Mouse (Mus musculus) WW6 (cell line): Measurements from ENCODE around the gene Ttc28.

ENCODE experiments used
- DNase-seq: peaks from one replicate; pipeline ENCODE4 v3.0.0-alpha.2; 2013; ENCODE audit warnings: low read depth, low spot score

The Ttc28 gene

DNA sequence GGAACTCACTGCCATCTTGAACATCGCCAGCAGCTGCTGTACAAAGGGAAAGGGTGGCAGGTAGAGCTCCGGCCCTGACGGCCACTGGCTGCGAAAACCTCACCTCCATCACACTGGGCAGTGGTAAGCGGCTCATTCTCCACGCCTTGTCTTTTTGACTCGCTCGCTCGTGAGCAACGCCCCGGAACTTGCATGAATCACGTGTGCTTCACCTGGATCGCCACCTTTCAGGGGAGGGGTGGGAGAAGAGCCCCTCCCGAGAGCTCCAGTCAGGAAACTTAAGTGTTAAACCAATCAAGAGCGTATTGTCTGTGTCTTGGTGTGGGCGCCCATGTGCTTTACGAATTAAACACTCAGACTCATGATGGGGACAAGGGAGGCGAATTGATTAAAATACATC lies 252.0 kb downstream of the Ttc28 start:
- no peak for DNase-seq

DNA sequence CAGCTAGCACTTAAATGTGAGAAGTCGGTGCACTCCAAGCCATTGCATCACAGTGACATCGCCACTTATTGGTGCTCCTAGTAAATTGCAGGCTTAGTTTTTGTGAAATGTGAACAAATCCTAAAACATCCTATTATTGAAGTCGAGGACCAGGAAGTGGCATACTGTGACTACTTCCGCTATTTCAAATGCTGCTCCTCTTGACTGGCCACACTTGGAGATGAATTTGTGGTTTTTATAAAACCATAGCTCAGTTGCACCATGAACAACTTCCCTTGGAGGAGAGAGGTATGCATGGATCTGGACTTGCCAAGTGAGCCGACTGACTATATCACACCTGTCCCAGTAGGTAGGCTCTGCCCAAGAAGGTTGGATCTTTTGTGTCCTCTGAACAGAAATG lies 253.5 kb downstream of the Ttc28 start:
- DNase-seq: no peak

DNA sequence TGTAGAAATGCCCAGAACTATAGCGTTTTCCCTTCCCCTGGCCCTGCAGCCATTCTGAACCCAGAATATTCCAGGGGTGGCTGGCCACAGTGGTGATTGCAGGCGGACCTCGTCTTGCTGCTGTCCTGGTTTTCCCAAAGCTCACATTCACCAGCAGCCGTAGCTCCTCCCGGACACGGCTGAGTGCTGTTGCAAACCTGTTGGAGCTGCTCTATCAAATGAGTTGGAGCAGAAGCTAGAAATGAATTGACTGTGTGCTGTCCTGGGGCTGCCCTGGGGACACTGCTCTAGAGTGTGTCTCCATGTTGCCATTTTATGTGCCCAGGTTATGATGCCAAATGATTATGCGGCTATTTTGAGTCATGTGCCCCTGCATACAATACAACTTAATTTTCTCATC lies 254.2 kb downstream of the Ttc28 start:
- DNase-seq: no peak

DNA sequence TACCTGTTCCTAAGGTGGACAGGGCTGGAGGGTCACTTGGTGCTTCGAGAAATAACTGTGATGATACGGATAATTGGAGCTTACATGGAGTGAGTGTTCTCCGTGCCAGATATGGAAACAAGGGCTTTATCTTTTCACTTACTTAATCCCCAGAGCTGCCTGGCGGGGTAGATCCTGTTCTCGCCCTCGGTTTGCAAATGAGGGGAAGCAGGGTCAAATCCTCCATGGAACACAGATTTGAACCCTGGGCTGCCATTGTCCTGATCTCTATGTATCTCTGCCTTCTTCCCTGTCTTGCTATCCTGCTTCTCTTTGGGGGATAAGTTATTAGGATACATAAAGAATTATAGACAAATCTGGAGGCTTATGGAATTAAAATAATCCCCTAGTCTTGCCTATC lies 257.7 kb downstream of the Ttc28 start:
- DNase-seq: no peak

DNA sequence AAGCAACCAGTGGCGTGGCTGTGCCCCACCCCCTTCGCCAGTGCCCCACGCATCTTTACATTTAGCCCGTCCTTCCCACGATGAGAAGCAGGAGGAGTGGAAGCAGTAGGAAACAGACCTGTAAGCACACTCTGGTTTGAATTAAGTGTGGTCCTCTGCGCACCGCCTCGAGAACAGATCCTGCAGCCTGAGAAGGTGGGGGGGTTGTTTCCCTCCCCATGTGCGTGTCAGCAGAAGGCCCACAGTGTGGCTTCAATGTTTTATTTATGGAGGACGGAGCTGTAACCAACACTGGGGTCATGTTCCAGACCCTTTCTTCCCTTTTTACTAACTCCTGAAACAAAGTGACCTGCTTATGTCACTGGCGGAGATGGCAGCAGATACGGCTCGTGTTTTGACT lies 258.1 kb downstream of the Ttc28 start:
- no peak for DNase-seq

DNA sequence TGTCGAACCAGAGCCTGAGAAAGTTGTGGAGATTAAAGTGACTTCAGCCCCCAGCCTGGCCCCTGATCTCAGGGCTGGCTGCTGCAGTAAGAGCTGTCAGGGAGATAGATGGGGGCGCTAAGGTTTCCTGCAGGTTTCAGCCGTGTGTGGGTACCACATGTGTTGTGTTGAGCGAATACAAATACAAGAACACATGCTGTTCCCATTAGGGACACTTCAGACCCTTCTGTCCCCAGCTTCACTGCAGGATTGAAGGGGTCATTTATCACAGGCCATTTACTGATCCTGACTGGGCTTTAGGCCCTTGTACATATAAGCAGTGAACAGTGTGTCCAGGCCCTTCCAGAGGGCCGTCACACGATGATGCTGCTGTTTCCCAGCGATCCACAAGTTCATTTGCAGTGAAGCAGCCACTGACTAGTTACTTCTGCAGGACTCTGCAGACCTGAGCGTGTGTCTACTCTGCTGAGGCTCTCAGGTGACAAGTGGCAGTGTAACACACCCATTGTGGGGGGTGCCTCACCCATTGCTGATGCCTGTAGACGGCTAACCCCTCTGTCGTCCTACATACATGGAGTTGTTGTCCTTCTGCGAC lies 258.7 kb downstream of the Ttc28 start:
- DNase-seq: no peak

DNA sequence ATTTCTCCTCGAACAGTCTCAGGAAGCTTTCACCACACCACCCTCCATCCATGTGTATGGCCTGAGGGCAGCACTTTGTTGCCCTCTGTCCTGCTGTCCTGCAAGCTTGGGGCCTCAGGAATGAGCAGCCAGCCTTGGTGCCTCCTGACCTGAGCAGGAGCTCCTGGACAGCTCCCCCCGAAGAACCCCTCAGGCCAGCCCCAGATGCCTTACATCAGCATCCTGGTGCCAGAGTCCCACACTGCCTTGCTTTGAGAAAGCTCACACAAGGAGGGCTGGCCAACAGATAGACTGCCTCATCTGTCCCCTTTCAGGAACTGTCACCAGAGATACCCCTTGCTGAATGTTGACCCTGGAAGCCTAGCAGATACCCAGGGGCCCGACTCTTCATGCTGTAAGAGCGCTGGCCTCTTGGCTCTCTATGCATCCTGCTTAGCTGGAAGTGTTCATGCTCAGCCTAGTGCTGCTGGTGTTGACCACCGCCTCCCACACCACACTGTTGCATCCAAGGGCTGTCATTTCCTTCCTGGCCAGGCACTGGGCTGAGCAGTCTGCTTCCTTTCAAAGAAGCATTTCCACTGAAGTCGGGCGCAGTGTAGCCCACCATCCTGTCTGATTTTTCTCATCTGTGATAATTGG lies 259.4 kb downstream of the Ttc28 start:
- DNase-seq: no peak

DNA sequence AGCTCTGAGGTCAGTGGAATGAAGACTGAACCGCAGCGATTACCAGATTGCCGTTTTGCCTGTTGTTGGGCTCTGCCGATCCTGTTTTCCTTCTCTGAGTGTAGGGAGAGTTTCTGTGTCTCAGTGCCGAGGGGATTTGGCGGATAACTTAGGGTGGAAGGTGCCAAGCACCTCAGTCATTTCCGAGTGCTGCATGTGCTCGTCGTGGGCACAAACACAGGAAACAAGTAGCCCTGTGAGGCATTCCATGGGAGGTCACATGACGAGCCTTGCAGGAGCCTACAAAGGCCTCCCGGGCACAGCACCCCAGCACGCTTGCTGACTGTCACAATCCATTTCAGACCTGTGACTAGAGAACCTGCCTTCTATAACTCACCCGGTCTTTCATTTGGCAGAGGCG lies 260.0 kb downstream of the Ttc28 start:
- DNase-seq: no peak

DNA sequence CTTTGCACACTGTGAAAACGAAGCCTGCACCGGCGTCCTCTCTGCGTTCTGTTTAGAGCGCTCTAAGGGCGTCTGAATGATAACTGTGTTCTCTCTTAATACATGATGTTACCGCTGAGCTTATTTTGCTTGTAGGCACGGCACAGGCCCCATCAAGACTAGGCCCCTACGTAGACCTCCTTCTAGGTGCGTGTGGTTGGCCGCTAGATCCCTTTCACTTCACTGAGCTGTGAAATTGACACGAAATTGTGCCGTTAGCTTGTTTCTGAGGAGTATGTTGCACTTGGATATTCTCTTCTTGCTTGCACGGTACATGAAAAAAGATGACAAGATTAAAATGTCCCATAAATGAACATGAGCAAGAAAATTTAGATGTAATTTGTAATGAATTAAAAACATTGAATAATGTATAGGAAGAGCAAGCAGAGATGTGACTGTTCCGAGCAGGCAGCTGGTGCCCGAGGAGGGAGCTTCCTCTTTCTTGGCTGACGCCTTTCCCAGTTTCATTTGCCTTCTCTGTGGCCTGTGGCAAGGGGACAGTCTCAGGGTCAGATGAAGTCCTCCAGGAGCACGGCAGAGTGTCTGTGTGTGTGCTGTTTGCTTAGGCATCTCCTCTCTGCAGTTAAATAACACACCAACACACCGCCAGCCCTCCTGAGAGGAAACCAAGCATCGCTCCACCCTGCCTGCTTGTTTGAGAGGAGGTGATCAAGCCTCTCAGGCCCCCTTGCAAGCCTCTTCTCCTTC lies 261.7 kb downstream of the Ttc28 start:
- no peak for DNase-seq

DNA sequence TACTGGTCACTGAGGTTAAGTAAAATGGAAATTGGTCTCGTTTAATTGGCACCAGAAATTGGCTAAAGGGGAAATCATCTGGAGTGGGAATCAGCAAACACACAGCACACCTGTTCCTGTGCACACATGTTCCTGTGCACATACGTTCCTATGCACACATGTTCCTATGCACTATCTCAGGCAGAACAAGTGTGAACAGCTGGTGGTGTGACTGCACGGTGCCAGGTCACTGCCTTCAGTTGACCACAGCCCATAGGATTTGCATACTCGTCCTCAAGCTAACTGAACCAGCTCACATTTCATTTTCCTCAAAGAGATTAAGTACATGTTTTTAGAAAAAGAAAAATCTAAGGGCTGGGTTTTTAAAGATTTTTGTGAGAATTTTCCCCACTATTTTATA lies 263.2 kb downstream of the Ttc28 start:
- no peak for DNase-seq

DNA sequence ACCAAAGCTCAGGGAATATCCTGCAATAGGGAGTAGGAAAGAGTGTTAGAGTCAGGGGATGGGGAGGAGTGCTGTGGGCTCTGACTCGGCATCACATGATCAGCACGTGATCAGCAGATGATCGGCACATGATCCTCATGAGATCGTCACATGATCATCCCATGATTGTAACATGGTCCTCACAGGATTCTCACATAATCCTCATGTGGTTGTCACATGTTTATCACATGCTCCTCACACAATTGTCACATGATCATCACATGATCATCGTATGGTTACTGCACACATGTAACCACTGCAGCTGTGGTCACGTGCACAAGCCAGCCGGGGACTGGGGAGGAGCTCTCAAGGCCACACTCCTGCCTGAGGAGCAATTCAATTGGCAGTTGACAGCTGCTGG lies 264.8 kb downstream of the Ttc28 start:
- DNase-seq: no peak

DNA sequence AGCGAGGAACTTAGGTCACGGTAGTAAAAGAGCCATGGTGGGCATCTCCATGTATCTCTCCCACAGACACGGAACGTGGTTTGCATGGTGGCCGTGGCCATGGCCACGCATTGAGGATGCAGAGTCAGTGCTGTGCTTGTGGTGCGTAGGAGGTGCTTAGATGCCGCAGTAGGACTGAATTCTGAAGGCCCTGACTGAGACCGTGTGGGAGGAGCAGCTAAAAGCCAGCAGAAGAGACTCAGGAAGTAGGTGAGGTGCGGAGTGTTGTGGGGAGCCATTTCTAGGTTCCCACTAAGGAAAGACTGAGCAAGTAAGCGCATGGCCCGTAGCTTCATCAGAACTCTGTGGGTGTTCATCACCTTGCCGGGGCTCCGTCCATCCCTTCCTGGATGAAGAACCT lies 271.0 kb downstream of the Ttc28 start:
- DNase-seq: no peak

DNA sequence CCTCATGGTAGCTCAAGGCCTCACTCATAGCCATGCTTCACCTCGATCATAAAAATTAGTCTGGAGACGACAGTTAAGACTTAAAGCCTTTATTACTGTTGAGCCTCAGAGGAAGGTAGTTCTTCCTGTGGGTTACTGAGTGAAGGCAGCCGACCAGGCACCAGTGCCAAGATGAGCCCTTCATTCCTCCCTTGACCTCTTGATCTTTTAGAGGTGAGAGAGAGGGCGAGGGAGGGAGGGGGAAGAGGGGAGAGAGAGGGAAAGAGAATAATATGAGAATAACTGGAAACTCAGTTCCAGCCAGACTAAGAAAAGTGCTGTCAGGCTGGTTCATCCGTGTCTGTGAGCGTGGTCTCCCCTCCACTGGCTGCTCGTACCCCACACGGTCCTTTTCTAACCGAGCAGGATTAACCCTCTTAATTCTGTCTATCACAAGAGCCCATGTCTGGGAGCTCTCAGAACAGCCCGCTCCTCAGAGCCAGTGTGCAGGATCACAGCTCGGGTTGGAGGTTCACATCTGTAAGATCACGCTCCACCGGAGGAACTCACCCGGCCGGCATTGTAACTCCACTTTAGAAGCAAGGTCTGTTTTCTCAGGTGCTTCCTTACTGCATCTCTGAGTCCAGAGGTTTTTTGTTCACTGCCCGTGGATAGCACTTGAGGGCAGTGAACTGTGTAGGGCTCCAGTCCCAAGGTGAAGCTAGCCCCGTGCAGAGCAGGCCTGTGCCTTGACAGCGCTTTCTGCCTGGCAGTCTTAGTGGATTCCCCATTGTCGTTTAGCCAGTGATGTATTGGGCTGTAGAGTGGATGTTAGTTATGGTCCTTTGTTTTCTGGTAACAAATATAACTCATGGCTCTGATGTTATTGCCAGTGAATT lies 272.5 kb downstream of the Ttc28 start:
- no peak for DNase-seq

DNA sequence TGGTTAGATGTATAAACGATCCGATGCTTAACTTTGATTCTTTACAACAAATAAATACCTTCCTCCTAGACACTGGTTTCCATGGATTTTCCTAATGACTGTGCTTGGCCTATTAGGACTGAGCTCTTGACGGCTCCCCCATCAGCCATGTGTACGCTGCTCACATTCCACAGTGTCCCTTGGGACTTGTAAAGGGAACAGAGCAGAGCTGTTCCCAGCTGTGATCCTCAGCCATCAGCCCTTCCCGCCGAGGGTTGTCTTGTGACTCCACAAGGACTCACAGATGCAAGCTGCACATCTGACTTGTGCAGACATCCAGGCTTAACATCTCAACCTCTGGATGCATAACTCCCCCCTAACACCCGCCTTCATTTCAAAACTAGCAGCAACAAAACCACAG lies 275.0 kb downstream of the Ttc28 start:
- no peak for DNase-seq

DNA sequence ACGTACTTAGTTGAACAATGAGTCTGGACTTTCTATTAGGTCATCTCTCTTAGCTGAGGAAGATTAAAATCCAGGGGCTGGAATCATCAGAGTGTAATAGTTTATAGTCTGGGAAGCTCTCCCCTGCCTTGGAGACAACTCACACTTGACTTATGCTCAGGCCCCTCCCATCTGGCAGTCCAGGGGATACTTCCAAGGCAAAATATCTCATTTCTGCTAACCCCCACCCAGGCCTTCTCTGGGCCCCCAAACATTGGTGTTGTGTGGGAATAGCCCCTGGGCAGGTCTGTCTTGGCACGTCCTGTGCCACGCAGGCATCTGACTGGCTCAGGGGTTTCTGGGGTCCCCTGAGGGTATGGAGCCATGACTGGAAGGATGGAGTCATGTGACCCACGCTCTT lies 275.7 kb downstream of the Ttc28 start:
- DNase-seq: no peak

DNA sequence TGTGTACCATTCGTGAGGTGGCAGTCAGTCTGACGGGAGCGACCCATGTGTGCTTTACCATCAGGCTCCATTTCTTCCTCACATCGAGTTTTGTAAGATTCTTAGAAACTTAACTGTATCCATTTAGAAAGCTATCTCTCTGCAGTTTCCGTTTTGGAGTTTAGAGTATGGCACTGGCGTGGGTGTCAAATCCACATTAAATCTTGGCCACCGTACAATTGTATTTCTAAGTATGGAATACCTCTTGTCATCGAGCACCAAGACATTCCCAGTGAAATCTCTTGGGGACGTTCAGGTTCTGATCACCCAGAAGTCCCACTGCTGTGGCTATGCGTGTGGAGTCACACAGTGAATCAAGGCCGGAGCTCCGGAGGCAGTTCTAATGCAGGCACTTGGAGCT lies 276.3 kb downstream of the Ttc28 start:
- no peak for DNase-seq

DNA sequence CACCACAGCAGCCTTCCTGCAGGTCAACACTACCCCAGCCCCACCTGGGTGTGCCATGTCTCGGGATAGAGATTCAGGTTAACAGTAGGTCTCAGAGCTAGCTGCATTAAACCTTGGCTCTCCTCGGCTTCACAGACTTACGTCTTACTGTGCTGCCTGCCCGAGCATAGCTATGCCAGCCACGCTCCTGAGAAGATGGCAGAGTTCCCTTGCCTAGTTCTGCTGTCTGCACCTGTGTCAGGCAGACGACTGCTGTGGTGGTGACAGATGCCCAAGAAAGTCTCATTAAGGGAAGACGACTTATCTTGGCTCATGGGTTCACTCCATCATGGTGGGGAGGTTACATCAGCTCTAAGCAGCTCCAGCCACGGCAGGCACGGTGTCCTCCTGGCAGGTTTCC lies 278.7 kb downstream of the Ttc28 start:
- no peak for DNase-seq

DNA sequence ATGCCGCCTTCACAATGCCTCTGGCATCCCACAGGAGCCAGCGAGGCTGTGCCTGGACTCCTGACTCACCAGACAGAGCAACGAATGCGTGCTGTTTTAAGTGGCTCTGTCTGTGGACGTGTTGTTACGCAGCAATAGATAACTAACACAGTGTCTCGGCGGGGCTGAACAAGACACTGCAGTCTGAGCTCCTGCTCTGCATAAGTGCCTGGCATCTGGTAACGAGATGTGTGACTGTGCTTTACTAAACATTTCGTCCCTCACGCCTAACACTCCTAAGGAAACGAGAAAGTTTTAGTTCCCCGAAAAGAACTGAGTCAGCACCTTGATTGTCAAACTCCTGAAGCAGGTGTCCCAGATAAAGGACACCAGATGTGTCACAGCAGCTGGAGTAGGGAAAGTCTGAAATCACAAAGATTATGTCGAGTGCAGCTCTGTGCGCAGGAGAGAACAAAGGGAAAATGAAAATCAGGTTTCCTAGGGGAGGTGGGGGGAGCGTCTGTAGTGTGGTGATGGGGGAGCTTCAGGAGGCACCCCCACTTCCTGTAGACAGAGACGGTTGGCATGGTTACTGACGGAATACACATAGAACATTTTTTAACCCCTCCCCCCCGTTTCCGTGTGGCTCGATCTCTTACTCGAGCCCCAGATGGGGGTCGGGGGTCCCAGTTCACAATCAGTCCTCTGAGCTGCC lies 280.2 kb downstream of the Ttc28 start:
- no peak for DNase-seq

DNA sequence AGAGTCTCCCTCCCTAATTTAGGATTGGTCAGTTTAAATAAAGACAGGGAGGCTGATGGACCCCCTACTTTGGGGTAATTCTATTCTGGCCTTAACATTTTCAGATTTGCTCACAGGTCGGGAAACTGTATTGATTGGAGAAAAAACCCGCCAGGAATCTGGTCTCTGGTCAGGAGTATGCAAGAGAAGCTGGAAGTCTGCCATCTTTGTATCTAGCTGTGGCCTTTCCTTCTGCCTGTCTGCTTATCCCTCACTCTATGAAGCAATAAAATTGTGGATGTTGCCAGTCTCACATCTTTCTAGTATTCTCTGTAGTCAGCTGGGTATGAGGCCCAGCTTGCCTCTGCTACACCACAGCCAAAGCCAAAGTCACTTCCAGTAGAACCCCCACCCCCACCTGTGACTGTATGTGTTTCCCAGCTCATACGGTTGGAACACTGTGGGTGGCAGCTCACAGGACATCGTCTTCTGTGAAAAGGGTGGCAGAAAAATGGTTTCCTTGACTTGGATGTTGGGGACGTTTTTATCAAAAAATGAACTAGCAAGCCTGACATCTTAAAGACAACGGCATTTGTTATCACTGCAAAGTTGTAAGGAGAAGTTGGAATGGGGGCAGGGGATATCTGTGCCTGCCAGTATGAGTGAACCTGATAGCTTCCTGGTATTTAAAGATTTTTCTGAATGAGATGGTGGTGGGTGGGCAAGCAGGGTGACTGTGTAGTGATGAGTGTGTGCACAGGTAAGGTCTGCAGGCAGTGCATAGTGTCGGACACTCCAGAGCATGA lies 281.7 kb downstream of the Ttc28 start:
- no peak for DNase-seq

DNA sequence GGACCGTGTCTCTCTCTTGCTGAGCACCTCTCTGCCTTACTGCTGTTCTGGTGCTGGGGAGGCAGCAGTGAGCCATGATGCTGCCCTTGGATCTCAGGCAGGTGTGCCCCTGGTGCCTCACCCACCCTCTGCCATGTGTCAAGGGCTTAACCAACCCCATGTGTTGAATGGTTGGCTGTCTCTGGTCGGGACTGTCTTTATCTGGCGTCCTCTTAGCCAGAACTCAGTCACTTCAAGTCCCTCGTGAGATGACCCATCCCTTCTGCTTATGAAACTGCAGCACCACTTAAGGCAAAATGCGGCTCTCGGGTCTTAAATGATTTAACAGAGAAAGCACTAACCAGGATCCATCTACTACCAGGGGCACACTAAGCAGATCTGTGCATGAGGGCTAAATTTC lies 283.3 kb downstream of the Ttc28 start:
- no peak for DNase-seq

DNA sequence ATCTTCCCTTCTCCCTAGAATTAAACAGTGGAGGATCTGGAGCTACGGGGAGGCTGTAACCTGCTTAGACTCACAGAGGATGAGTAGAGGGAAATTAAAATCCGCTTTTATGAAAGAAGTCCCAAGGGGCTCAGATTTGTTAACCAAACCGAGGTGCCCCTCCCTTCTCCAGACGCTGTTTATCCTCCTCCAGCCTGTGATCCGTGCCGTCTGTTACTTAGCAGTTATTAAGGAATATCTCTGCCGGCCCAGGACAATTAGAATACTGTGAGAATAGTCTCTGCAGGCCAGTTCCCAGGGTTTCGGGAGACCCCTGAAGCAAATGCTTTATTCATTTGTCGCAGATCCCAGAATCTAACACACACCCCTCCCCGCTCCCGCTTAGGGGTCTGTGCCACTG lies 283.8 kb downstream of the Ttc28 start:
- no peak for DNase-seq
